Mouse (Mus musculus) heart, adult 10 weeks (tissue): Measurements from ENCODE around the gene Layn. TPM values are rescaled to one million over a fixed set of nuclear protein-coding genes. Genes with fewer than 3 reads are reported as not detected.

ENCODE experiments used
- polyA plus RNA-seq: library from polyadenylated mRNA; stranded (reverse); fragments of 350-450 nt; fragmentation: Illumina TruSeq; extraction: RNeasy Lipid Tissue Mini Kit (QIAGEN cat#74804); gene quantifications from one replicate; pipeline ENCODE4 v1.2.3, GENCODE M21; 2014; ENCODE audit warnings: low read depth, low replicate concordance

Gene Layn
- polyA plus RNA-seq, result 4.8 TPM

GRCm38 (mm10) chr9:51076979-51077315 is at the start of gene Layn:
Gene Layn (minus strand): TSS chr9:51077094.

GRCm38 (mm10) chr9:51101756-51102425 is 25.0 kb upstream of the Layn start, which contains the start of gene 4833427G06Rik:
Gene 4833427G06Rik (minus strand): TSS chr9:51102078.

GRCm38 (mm10) chr9:51060601-51061000 is 16.3 kb downstream of the Layn start, which contains the start of gene Btg4:
Gene Btg4 (plus strand): TSS chr9:51060901.

GRCm38 (mm10) chr9:51008841-51009655 is 67.8 kb downstream of the Layn start, which contains the start of gene Sik2:
Gene Sik2 (minus strand): TSS chr9:51009073.

Other genes with a start within 250 kb of the Layn start
- gene Ppp2r1b, start 231.8 kb downstream of the Layn start, polyA plus RNA-seq, result 6.4 TPM
- 14.8 TPM for gene Sik2, start 68.0 kb downstream of the Layn start, polyA plus RNA-seq
- gene Btg4, start 16.2 kb downstream of the Layn start, polyA plus RNA-seq, result not detected
- gene 4833427G06Rik, start 25.0 kb upstream of the Layn start, polyA plus RNA-seq, result not detected
- not detected for gene Gm32742, start 88.4 kb upstream of the Layn start, polyA plus RNA-seq
- gene Pou2af1, start 136.6 kb upstream of the Layn start, polyA plus RNA-seq, result 0.39 TPM
- gene Colca2, start 201.5 kb upstream of the Layn start, polyA plus RNA-seq, result 2.1 TPM